Mouse (Mus musculus) cerebellum, adult 9-11 months (tissue): ENCODE measurements around the gene Ephx1.
"Not testable (repeated sequence)": the region's sequence is repeated elsewhere in the genome, so short reads cannot be mapped to it uniquely, and the experiment has no call there.

Experiments
- DNase-seq: peaks from one replicate; pipeline ENCODE4 v3.0.0; 2022

The Ephx1 gene

GRCm38 (mm10) chr1:181012416-181012815 lies 8.3 kb downstream of the Ephx1 start:
- DNase-seq: no peak

GRCm38 (mm10) chr1:181011601-181012000 lies 9.1 kb downstream of the Ephx1 start:
- DNase-seq: no peak

- DNase-seq: no peak
These were observed 10.4 kb downstream of the Ephx1 start for GRCm38 (mm10) chr1:181010171-181010932.

- DNase-seq: peak; percentile 77
These were observed 10.9 kb downstream of the Ephx1 start for GRCm38 (mm10) chr1:181009754-181010153.

- DNase-seq: no peak
These were observed 11.6 kb downstream of the Ephx1 start for GRCm38 (mm10) chr1:181009011-181009590.

- no peak for DNase-seq
These were observed 12.4 kb downstream of the Ephx1 start for GRCm38 (mm10) chr1:181008266-181008665.

GRCm38 (mm10) chr1:181007831-181008230 lies 12.9 kb downstream of the Ephx1 start:
- no peak for DNase-seq

- DNase-seq: no peak
These were observed 15.4 kb downstream of the Ephx1 start for GRCm38 (mm10) chr1:181005331-181005730.

GRCm38 (mm10) chr1:181003790-181004189 lies 16.9 kb downstream of the Ephx1 start:
- DNase-seq: no peak

GRCm38 (mm10) chr1:181001621-181002020 lies 19.1 kb downstream of the Ephx1 start:
- no peak for DNase-seq

- DNase-seq: no peak
These were observed 19.5 kb downstream of the Ephx1 start for GRCm38 (mm10) chr1:181001217-181001616.

- no peak for DNase-seq
These were observed 20.1 kb downstream of the Ephx1 start for GRCm38 (mm10) chr1:181000501-181001092.

GRCm38 (mm10) chr1:180992142-180992541 lies 28.6 kb downstream of the Ephx1 start:
- DNase-seq: no peak

GRCm38 (mm10) chr1:180990671-180991070 lies 30.0 kb downstream of the Ephx1 start:
- DNase-seq: no peak

GRCm38 (mm10) chr1:180987759-180988158 lies 32.9 kb downstream of the Ephx1 start:
- peak; percentile 61 for DNase-seq

- DNase-seq: no peak
These were observed 34.0 kb downstream of the Ephx1 start for GRCm38 (mm10) chr1:180986701-180987100.

GRCm38 (mm10) chr1:180981298-180982046 lies 39.2 kb downstream of the Ephx1 start:
- DNase-seq: not testable (repeated sequence)

GRCm38 (mm10) chr1:180980464-180980863 lies 40.2 kb downstream of the Ephx1 start:
- DNase-seq: no peak

GRCm38 (mm10) chr1:180979484-180980251 lies 41.0 kb downstream of the Ephx1 start:
- DNase-seq: no peak

- no peak for DNase-seq
These were observed 44.5 kb downstream of the Ephx1 start for GRCm38 (mm10) chr1:180976110-180976679.

GRCm38 (mm10) chr1:180974126-180974746 lies 46.5 kb downstream of the Ephx1 start:
- no peak for DNase-seq

GRCm38 (mm10) chr1:180972941-180973340 lies 47.8 kb downstream of the Ephx1 start:
- peak; percentile 24 for DNase-seq
